Mouse (Mus musculus) left cerebral cortex, adult 8-10 months (tissue): ENCODE measurements at regions not wholly inside any gene's neighbourhood (a gene's known extent, or its start where the extent isn't known, plus 50 kb on each side); places are given as distances from the start of the nearest gene placed in this dataset.
"Not testable (repeated sequence)": the region's sequence is repeated elsewhere in the genome, so short reads cannot be mapped to it uniquely, and the experiment has no call there.

Experiments used
- DNase-seq, 2 experiments: peaks; one replicate each; pipeline ENCODE4 v3.0.0; 2022; ENCODE audit warnings: low spot score in 2 of 2

- DNase-seq: no peak
These were observed 57.3 kb upstream of the Slc1a3 start for GRCm38 (mm10) chr15:8767624-8768571.

GRCm38 (mm10) chr15:8766208-8766607 lies 55.6 kb upstream of the Slc1a3 start:
- DNase-seq: not testable (repeated sequence)

- DNase-seq: no peak
These were observed 51.2 kb upstream of the Slc1a3 start for GRCm38 (mm10) chr15:8761741-8762271.

- DNase-seq: no peak
These were observed 50.6 kb upstream of the Slc1a3 start for GRCm38 (mm10) chr15:8761132-8761531.
